Mouse (Mus musculus) frontal cortex, postnatal 36 days (tissue): ENCODE measurements around the gene Gabre.

ENCODE experiments used
- DNase-seq, 2 experiments: peaks; one replicate each; pipeline ENCODE4 v3.0.0; 2022; ENCODE audit warnings: low spot score in 2 of 2

Gene Gabre

DNA sequence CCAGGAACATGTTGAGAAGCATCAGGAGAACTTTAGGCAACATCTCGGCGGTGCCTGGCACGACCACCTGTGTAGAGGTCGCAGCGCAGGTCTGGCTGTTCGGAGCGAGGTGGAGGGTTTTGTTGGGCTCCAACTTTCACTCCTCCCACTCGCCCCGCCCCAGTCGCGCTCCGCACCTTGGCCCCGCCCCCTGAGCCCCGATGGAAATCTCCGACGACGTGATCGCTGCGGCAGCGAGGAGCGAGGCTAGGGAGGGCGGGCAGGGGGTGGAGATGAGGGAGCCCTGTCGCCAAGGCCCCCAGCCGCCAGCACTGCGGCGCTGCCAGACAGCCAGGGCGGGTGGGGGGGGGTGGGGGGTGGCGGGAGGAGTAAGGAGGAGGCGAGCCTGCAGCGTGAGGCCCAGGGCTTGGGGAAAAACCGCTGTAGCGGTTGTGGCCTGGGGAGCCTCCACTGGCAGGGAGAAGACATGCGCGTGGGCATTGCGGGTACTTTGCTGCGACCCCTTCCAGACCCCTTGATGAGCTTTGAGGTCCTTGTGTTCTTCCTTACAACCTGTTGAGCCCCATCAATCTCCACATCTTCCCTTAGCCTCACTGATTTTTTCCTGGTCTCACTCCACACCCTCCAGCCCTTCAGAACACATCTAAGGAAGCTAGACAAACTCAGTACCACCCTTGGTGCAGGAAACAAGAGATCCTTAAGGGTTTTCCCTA is at the start of gene Gabre:
Gene Gabre (minus strand): TSS at position 145 of the 713 bp plus-strand sequence.
- DNase-seq: no peak

DNA sequence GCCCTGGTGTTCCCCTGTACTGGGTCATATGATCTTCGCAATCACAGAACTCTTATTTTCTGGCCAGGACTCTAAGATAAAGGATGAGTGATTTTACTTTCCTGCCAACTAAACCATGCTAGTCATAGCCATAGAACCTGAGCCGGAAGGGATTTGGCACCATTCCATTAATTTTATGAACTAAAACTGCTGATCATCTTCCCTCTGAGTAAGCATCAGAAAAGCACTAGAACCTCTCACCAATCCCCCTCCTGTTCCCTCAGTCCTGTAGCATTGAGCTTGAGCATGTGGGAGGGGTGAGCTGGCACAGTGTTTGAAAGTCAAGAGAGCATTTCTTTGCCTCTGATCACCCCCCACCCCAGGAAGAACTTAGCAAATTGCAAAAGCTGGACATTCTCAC is 23.2 kb upstream of the Gabre start:
- DNase-seq: no peak

DNA sequence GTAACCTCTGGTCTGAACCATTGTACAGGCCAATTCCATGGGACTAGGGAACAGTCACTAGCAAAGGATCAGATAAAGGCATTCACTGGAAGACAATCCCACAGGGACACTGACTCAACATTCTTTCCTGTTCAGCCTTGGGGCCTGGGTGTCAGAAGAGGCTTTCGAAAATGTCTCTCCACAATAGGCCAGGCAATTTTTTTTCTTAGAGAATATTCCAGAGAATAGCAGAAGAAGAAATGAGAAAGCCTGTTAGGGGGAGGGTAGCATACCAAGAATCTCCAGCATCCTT is 715 bp upstream of the Gabre start:
- no peak for DNase-seq

GRCm38 (mm10) chrX:72273966-72274658 is 491 bp downstream of the Gabre start:
- no peak for DNase-seq

- DNase-seq: no peak
Observed at GRCm38 (mm10) chrX:72270637-72271036, 4.0 kb downstream of the Gabre start.

DNA sequence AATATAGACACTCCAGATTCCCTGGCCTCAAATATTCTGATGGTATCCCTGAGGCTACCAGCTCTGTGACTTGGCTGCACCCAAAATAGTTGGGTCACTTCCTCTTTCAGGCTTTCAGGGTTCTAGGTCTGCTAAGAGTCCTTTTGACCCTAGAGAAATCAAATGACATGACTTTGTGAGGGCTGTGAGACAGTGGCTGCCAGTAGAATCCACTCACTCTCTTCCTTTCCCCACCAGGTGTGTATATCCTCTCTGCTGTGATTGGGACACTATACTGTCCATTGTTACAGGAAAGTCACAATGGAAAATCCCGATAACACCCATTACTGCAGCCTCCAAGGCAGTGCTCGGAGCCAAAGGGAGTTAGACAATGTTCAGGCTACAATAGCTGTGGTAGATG is 52.9 kb downstream of the Gabre start, which contains the start of gene Magea4:
Gene Magea4 (plus strand): TSS at position 301 of the 400 bp plus-strand sequence.
- DNase-seq: no peak
